Mouse (Mus musculus) small intestine, adult 2 months (tissue): Measurements from ENCODE around the gene Smarce1.

ENCODE experiments used
- CTCF ChIP-seq: fragments of 200-500 bp; IDR thresholded peaks from 2 replicates; pipeline ENCODE4 v1.5.1; 2012; ENCODE audit warnings: low read depth, mild to moderate bottlenecking, control low read depth, inconsistent platforms, low read length, moderate library complexity, mixed read lengths; ENCODE audit not compliant: insufficient replicate concordance, insufficient read length; ENCODE audit errors: extremely low read depth
- POLR2A ChIP-seq: fragments of 200-500 bp; IDR thresholded peaks from 2 replicates; pipeline ENCODE4 v1.6.1; 2012; ENCODE audit warnings: low read depth, mild to moderate bottlenecking, control low read depth, inconsistent platforms, low read length, moderate library complexity

GRCm38 (mm10) chr11:99221811-99222210 lies 9.0 kb downstream of the Smarce1 start:
- no peak for TF ChIP-seq POLR2A
- TF ChIP-seq CTCF: no peak
